Mouse (Mus musculus) stomach, embryonic 14.5 days (tissue): Measurements from ENCODE around the gene Vash1. TPM values are rescaled to one million over a fixed set of nuclear protein-coding genes. Genes with fewer than 3 reads are reported as not detected.

Experiments
- ATAC-seq: fragments of 200-750 bp; cut with Nextera tagmentation; 2 replicates; pipeline ENCODE4 v1.8.0; 2017; ENCODE audit warnings: low read depth, moderate TSS enrichment; ENCODE audit not compliant: insufficient number of reproducible peaks, insufficient read depth, low FRiP score
- H3K27ac ChIP-seq: fragments of 300-500 bp; sonication (generic); 2 replicates; pipeline ENCODE4 v1.5.1; 2014; ENCODE audit warnings: mild to moderate bottlenecking, low read length, moderate library complexity, mixed read lengths
- H3K27me3 ChIP-seq: fragments of 300-500 bp; sonication (generic); 2 replicates; pipeline ENCODE4 v1.6.1; 2014; ENCODE audit warnings: low read length, control low read depth, mixed read lengths; ENCODE audit not compliant: control insufficient read depth, insufficient read depth
- H3K36me3 ChIP-seq: fragments of 300-500 bp; sonication (generic); 2 replicates; pipeline ENCODE4 v1.6.1; 2014; ENCODE audit warnings: mild to moderate bottlenecking, control low read depth, low read length, moderate library complexity, mixed read lengths; ENCODE audit not compliant: control insufficient read depth, insufficient read depth
- H3K4me1 ChIP-seq: fragments of 300-500 bp; sonication (generic); 2 replicates; pipeline ENCODE4 v1.6.1; 2014; ENCODE audit warnings: low read length, control low read depth, mixed read lengths; ENCODE audit not compliant: control insufficient read depth, insufficient read depth
- H3K4me2 ChIP-seq: fragments of 300-500 bp; sonication (generic); replicated peaks from 2 replicates; pipeline ENCODE4 v1.6.1; 2014; ENCODE audit warnings: low read depth, low read length, control low read depth
- H3K4me3 ChIP-seq: fragments of 300-500 bp; sonication (generic); 2 replicates; pipeline ENCODE4 v1.5.1; 2014; ENCODE audit warnings: low read depth, low read length, control low read depth
- H3K9ac ChIP-seq: fragments of 300-500 bp; sonication (generic); replicated peaks from 2 replicates; pipeline ENCODE4 v1.6.1; 2014; ENCODE audit warnings: low read depth, mild to moderate bottlenecking, control low read depth, low read length, moderate library complexity, mixed read lengths
- H3K9me3 ChIP-seq: fragments of 300-500 bp; sonication (generic); 2 replicates; pipeline ENCODE4 v1.6.1; 2016; ENCODE audit warnings: low read depth, low read length, control low read depth; ENCODE audit not compliant: control insufficient read depth
- WGBS: fragments of 180-500 bp; shearing (Covaris S2); extraction: QIAGEN DNeasy Blood & Tissue Kit; methylation state at CpG from one replicate; pipeline ENCODE4 v1.1.7; 2014; 5-methylcytosine and 5-hydroxymethylcytosine counted together
- polyA plus RNA-seq: library from polyadenylated mRNA; unstranded; fragments of >200 nt; fragmentation: Nextera tagmentation; extraction: Ambion mirVana; gene quantifications from 2 replicates; pipeline ENCODE4 v1.2.1, GENCODE M21; 2014

The Vash1 gene
- 10.5 and 12.2 TPM in 2 replicates for polyA plus RNA-seq

DNA sequence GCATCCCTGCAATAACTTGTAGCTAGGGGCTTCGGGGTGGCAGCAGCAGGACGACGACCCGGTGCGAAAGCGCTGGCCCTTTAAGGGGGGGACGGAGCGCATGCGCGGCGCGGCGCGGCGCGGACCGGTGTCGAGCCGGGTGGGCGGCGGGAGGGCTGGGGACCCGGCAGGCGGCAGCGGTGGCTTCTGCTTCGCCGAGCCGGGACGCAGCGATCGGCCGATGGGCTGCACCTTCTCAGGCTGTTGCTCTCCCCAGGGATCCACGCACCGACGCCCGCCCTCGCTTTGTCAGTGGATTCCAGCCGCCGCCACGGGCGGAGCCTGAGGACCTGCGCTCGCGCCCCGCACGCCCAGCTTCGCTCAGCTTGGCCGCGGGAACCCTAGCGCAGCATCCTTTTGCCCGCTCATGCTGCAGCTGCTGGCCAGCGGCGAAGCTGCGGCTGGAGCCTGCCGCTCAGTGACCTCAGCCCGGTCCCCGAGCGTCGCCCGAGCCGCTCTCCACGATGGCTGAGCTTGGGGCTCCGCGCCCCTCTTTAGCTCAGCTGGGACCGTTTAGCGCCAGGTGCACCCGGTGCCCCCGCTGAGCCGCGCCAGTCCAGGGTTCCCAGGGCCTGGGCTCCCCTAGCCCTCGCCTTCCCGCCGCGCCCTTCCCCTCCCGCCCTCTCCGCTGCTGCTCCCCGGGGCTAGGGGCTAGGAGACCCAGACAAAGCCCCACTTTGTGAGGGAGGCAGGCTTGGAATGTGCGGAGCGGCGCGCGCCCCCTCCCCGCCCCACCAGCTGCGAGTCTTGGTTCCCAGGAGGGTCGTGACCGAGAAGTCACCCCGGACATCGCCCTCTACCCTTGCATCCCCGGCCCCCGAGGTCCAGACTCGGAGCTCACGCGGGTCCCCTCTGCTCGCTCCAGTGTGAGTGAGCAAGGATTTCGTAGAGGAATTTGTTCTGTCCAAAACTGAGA lies at the start of gene Vash1:
Vash1 (plus strand) TSS at position 110 of the 955 bp plus-strand sequence.
- peak within 1 kb of the TSS; percentile 100 for H3K4me2 ChIP-seq
- no peaks in the 10 kb centered on the region for H3K27me3 ChIP-seq
- peaks cover 3% of the 10 kb centered on the region; the same call in 1 of the 2 replicates for H3K9me3 ChIP-seq
- H3K4me3 ChIP-seq, result peak within 1 kb of the TSS; percentile 77
- peak within 1 kb of the TSS; percentile 73 for H3K9ac ChIP-seq
- WGBS, result under 1% methylated on average over 78 of the region's 94 CpGs
- H3K36me3 ChIP-seq, result no peaks in the 10 kb centered on the region
- ATAC-seq, result peak; percentile 60
- 0 out of 2 replicates have a peak, but pooled peaks cover 4% of the 10 kb centered on the region for H3K4me1 ChIP-seq
- H3K27ac ChIP-seq, result peak within 1 kb of the TSS; percentile 81; the same call in 1 of the 2 replicates

DNA sequence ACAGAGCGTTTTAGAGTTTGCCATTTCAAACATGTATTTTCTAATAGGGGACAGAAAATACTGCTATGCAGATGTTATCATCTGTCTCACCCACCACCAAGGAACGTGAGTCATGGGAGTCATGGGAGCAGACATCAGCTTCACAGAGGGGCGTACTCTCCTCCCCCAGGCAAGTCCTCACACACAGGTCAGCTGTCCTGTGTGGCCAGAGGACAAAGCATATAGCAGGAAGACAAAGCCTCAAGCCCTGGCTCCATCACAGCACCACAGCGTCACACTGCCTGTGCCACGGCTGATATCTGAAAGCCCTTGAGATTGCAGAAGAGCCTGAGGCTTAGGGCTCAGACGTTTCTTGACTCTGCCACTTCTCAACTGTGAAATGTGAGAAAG lies 49.7 kb upstream of the Vash1 start:
- H3K9me3 ChIP-seq, result no peaks in the 10 kb centered on the region
- no peaks in the 10 kb centered on the region for H3K36me3 ChIP-seq
- no peaks in the 10 kb centered on the region; the same call in 1 of the 2 replicates for H3K4me1 ChIP-seq
- no peaks in the 10 kb centered on the region for H3K27me3 ChIP-seq
- 44% methylated on average over 6 of the region's 6 CpGs for WGBS
- H3K27ac ChIP-seq, result peak overlapping the region; percentile 18; the same call in 1 of the 2 replicates
- no peak for ATAC-seq
- no peak overlapping the region for H3K4me3 ChIP-seq
- H3K4me2 ChIP-seq, result no peak overlapping the region
- no peak overlapping the region for H3K9ac ChIP-seq

DNA sequence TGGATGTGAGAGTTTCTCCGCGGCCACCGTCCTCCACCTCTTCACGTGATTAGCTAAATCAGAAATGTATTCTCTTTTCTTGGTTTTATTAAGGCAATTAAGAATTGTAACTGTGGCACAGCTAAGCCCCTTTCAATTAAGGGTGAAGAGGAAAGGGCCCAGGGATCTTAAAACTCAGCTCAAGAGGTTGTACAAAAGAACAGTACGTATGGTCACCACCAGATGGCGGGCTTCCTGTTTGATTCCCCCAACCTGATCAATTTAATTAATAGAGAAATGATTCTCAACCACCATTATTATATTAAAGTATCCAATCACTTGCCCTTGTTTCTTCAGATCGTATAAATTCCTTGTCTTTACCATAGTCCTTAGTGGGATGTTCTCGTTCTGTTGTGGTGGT lies 36.7 kb upstream of the Vash1 start:
- no peaks in the 10 kb centered on the region for H3K4me1 ChIP-seq
- no peaks in the 10 kb centered on the region for H3K9me3 ChIP-seq
- H3K36me3 ChIP-seq, result no peaks in the 10 kb centered on the region
- H3K27ac ChIP-seq, result no peak overlapping the region
- ATAC-seq, result no peak
- H3K4me3 ChIP-seq, result no peak overlapping the region
- H3K27me3 ChIP-seq, result no peaks in the 10 kb centered on the region
- 46% methylated on average over 8 of the region's 8 CpGs for WGBS
- H3K4me2 ChIP-seq, result no peak overlapping the region
- no peak overlapping the region for H3K9ac ChIP-seq

DNA sequence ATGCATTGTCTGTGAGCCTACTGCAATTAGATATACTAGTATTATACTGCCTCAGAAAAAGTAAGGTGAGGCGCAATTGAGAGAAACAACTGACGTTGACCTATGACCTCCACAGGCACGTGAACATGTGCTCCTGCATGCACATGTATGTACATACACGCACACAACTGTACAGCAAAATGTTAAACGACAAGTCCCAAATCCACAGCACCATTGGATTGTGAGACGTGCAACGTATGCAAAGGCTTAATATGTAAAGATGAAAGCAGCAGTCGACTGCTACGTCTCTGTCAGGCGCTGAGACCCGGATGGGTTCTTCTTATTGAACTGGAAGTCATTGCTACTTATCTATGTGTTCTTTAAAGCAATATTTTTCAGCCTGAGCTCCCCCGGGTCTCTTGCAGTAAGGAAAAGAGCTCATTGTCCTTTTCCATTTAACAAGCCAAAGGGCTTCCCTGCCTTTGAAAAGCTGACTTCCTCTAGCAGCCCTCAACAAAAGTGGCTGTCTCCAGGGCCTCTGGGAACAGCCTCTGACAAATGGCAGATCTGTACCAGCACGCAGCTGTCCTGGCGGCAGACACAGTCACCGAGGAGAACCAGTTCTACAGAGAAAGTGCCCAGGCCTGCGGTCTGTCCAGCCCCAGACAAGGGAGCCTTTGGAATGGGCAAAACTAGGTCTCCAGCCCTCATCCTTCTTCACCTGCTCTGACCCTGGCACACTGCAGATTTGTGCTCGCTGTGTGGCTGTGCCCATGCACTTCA lies 33.8 kb upstream of the Vash1 start:
- Histone ChIP-seq H3K9ac (no peak overlapping the region), H3K4me1 (no peaks in the 10 kb centered on the region), H3K27ac (no peak overlapping the region; the same call in 1 of the 2 replicates), H3K4me3 (no peak overlapping the region), H3K9me3 (no peaks in the 10 kb centered on the region), H3K27me3 (no peaks in the 10 kb centered on the region), H3K4me2 (no peak overlapping the region), H3K36me3 (no peaks in the 10 kb centered on the region)
- WGBS, result 60% methylated on average over 17 of the region's 17 CpGs
- ATAC-seq, result no peak

DNA sequence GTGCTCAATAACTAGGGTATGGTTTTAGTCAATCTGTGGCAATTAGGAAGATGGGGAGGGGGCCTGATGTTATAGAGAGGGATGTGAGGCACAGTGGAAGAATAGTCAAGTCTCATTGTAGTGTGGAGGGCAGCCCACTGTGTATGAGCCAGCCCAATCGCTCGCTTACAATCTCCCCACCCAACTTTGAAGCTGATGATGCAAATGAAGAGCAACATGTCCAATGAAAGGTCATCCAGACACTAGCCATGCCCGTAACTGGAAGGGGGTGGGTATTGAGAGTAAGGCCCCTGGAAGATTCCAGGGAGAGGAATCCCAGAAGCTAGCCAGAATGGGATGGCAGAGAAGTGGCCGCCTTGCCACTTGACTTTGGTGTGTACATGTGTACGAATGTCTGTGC lies 33.0 kb upstream of the Vash1 start:
- Histone ChIP-seq H3K9ac (no peak overlapping the region), H3K27me3 (no peaks in the 10 kb centered on the region), H3K27ac (no peak overlapping the region), H3K36me3 (no peaks in the 10 kb centered on the region), H3K4me2 (no peak overlapping the region), H3K4me3 (no peak overlapping the region), H3K4me1 (no peaks in the 10 kb centered on the region), H3K9me3 (no peaks in the 10 kb centered on the region)
- ATAC-seq, result no peak
- 83% methylated on average over 5 of the region's 5 CpGs for WGBS

DNA sequence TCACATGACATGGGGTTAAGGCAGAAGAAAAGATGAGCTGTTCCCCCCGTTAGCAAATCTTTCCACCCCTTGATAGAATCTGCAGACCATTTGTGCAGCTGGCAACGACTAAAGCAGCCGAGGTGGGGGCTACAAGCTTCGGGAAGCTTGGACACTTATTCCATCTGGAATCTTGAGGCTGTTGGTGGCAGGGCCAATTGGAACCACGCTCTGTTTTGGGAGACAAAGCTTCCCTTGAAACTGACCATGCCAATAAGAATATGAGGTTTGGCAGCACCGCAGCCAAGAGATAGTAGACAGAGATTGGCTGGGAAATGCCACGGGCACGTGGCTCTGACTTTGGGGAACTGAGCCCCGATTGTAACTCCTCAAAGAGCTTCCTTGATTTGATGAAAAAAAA lies 31.7 kb upstream of the Vash1 start:
- no peak for ATAC-seq
- 61% methylated on average over 9 of the region's 9 CpGs for WGBS
- Histone ChIP-seq H3K27ac (no peak overlapping the region), H3K4me2 (no peak overlapping the region), H3K4me3 (no peak overlapping the region), H3K9me3 (no peaks in the 10 kb centered on the region), H3K36me3 (no peaks in the 10 kb centered on the region), H3K4me1 (no peaks in the 10 kb centered on the region), H3K27me3 (no peaks in the 10 kb centered on the region), H3K9ac (no peak overlapping the region)

DNA sequence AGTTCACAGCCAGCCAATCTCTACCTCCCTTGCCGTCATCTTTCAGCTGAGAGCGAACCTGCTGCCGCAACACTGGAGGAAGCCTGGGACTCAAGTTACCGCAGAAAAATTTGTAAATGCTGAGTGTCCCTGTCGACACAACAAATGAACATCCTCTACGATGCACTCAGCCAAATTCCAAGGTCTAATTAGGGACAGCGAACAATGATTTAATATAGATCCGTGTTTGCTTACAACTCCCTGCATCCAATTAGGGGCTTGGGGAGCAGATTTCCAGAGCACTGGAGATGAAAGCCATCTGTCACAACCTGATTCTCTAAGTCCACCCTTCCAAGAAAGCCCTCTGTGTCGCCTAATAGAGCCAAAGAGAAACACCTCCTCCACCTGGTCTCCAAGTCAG lies 31.2 kb upstream of the Vash1 start:
- Histone ChIP-seq H3K4me3 (no peak overlapping the region), H3K27me3 (no peaks in the 10 kb centered on the region), H3K36me3 (no peaks in the 10 kb centered on the region), H3K27ac (peak overlapping the region; percentile 39; the same call in 1 of the 2 replicates), H3K9me3 (no peaks in the 10 kb centered on the region), H3K4me2 (no peak overlapping the region), H3K9ac (no peak overlapping the region), H3K4me1 (no peaks in the 10 kb centered on the region)
- 36% methylated on average over 9 of the region's 9 CpGs for WGBS
- ATAC-seq, result no peak

DNA sequence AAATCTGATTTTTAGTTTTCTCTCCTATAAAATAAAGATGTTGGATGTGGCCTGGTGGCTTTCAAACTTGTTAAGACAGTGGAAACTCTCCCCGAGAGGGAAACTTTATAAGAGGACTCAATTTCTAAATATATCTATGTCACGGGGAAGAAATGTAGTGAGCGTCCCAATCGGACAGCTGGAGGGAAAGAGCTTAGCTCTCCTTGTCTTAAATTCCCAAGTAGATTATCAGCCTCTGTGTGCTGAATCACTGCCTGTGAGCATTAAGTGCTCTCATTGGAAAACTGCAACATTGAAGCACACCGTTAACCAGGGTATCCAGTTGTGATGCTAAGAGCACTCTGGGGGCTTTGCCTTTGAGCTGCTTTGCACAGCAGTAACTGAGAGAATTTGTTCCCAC lies 30.8 kb upstream of the Vash1 start:
- 57% methylated on average over 5 of the region's 5 CpGs for WGBS
- Histone ChIP-seq H3K27ac (peak overlapping the region; percentile 39; the same call in 1 of the 2 replicates), H3K4me3 (no peak overlapping the region), H3K27me3 (no peaks in the 10 kb centered on the region), H3K36me3 (no peaks in the 10 kb centered on the region), H3K4me1 (no peaks in the 10 kb centered on the region), H3K4me2 (no peak overlapping the region), H3K9me3 (no peaks in the 10 kb centered on the region), H3K9ac (no peak overlapping the region)
- ATAC-seq, result no peak
